Mouse (Mus musculus): ENCODE results near the gene Ackr1. TPM values are rescaled to one million over a fixed set of nuclear protein-coding genes. Genes with fewer than 3 reads are reported as not detected.

The Ackr1 gene
- 2.3 and 2.4 TPM in 2 replicates for polyA plus RNA-seq (2016; fragmentation: Nextera tagmentation; extraction: Ambion mirVana)

- Histone ChIP-seq H3K27me3 (ENCODE audit: insufficient read depth, poor library complexity, severe bottlenecking) (no peaks in the 10 kb centered on the region), H3K4me1 (replicated peaks) (peaks cover 15% of the 10 kb centered on the region), H3K9me3 (no peaks in the 10 kb centered on the region), H3K4me3 (no peak within 1 kb of the TSS), H3K36me3 (peaks cover 10% of the 10 kb centered on the region; the same call in 1 of the 2 replicates), H3K27ac (peak within 1 kb of the TSS; percentile 29; the same call in 1 of the 2 replicates)
- no peak for DNase-seq (ENCODE audit: low spot score)
- WGBS: 76% methylated on average over 9 of the region's 9 CpGs
Observed at GRCm38 (mm10) chr1:173333312-173334253, at the start of gene Ackr1. Gene Ackr1 (minus strand): TSS chr1:173333750.

GRCm38 (mm10) chr1:173381436-173381835 is 47.9 kb upstream of the Ackr1 start:
- Histone ChIP-seq H3K27ac (no peak overlapping the region), H3K4me3 (no peak overlapping the region), H3K36me3 (no peaks in the 10 kb centered on the region), H3K27me3 (ENCODE audit: insufficient read depth, poor library complexity, severe bottlenecking) (no peaks in the 10 kb centered on the region), H3K9me3 (no peaks in the 10 kb centered on the region), H3K4me1 (replicated peaks) (no peaks in the 10 kb centered on the region)
- 94% methylated on average over 6 of the region's 6 CpGs for WGBS
- DNase-seq (ENCODE audit: low spot score): no peak

- no peaks in the 10 kb centered on the region for H3K36me3 ChIP-seq
- 37% methylated on average over 13 of the region's 13 CpGs for WGBS
- DNase-seq (ENCODE audit: low spot score): peak; percentile 58
- H3K4me1 ChIP-seq (replicated peaks): no peaks in the 10 kb centered on the region
- H3K9me3 ChIP-seq: no peaks in the 10 kb centered on the region
- H3K4me3 ChIP-seq: no peak overlapping the region
- no peaks in the 10 kb centered on the region for H3K27me3 ChIP-seq (ENCODE audit: insufficient read depth, poor library complexity, severe bottlenecking)
- H3K27ac ChIP-seq: no peak overlapping the region
Observed at GRCm38 (mm10) chr1:173377380-173378112, 44.0 kb upstream of the Ackr1 start.

GRCm38 (mm10) chr1:173374020-173374419 is 40.5 kb upstream of the Ackr1 start:
- 84% methylated on average over 7 of the region's 7 CpGs for WGBS
- H3K4me1 ChIP-seq (replicated peaks): 0 out of 2 replicates have a peak, but pooled peaks cover 2% of the 10 kb centered on the region
- no peaks in the 10 kb centered on the region for H3K36me3 ChIP-seq

GRCm38 (mm10) chr1:173371586-173371985 is 38.0 kb upstream of the Ackr1 start:
- Histone ChIP-seq H3K9me3 (no peaks in the 10 kb centered on the region), H3K4me1 (replicated peaks) (peaks cover 20% of the 10 kb centered on the region), H3K27me3 (ENCODE audit: insufficient read depth, poor library complexity, severe bottlenecking) (peaks cover 11% of the 10 kb centered on the region; the same call in 1 of the 2 replicates), H3K4me3 (no peak overlapping the region), H3K27ac (no peak overlapping the region), H3K36me3 (no peaks in the 10 kb centered on the region)
- 84% methylated on average over 6 of the region's 6 CpGs for WGBS
- DNase-seq (ENCODE audit: low spot score): no peak

More at GRCm38 (mm10) chr1:173374020-173374419, 40.5 kb upstream of the Ackr1 start:
- Histone ChIP-seq H3K9me3 (no peaks in the 10 kb centered on the region), H3K27ac (no peak overlapping the region), H3K4me3 (no peak overlapping the region), H3K27me3 (ENCODE audit: insufficient read depth, poor library complexity, severe bottlenecking) (no peaks in the 10 kb centered on the region; the same call in 1 of the 2 replicates)
- no peak for DNase-seq (ENCODE audit: low spot score)

GRCm38 (mm10) chr1:173370456-173370855 is 36.9 kb upstream of the Ackr1 start:
- H3K4me1 ChIP-seq (replicated peaks): peaks cover 31% of the 10 kb centered on the region
- no peak for DNase-seq (ENCODE audit: low spot score)
- H3K4me3 ChIP-seq: no peak overlapping the region
- H3K9me3 ChIP-seq: no peaks in the 10 kb centered on the region
- H3K27ac ChIP-seq: no peak overlapping the region
- H3K36me3 ChIP-seq: no peaks in the 10 kb centered on the region
- H3K27me3 ChIP-seq (ENCODE audit: insufficient read depth, poor library complexity, severe bottlenecking): peaks cover 21% of the 10 kb centered on the region
- WGBS: 66% methylated on average over 6 of the region's 6 CpGs

- no peaks in the 10 kb centered on the region for H3K36me3 ChIP-seq
- no peak overlapping the region for H3K4me3 ChIP-seq
- H3K9me3 ChIP-seq: no peaks in the 10 kb centered on the region
- H3K27ac ChIP-seq: no peak overlapping the region
- peaks cover 24% of the 10 kb centered on the region for H3K27me3 ChIP-seq (ENCODE audit: insufficient read depth, poor library complexity, severe bottlenecking)
- 66% methylated on average over 2 of the region's 2 CpGs for WGBS
- DNase-seq (ENCODE audit: low spot score): no peak
- peaks cover 33% of the 10 kb centered on the region for H3K4me1 ChIP-seq (replicated peaks)
Observed at GRCm38 (mm10) chr1:173369611-173370010, 36.1 kb upstream of the Ackr1 start.

- Histone ChIP-seq H3K27me3 (ENCODE audit: insufficient read depth, poor library complexity, severe bottlenecking) (peaks cover 24% of the 10 kb centered on the region), H3K36me3 (no peaks in the 10 kb centered on the region), H3K27ac (peak within 1 kb of the TSS; percentile 91), H3K4me3 (peak within 1 kb of the TSS; percentile 83), H3K4me1 (replicated peaks) (peaks cover 33% of the 10 kb centered on the region), H3K9me3 (no peaks in the 10 kb centered on the region)
- peak; percentile 73 for DNase-seq (ENCODE audit: low spot score)
- WGBS: under 1% methylated on average over 46 of the region's 46 CpGs
Observed at GRCm38 (mm10) chr1:173367356-173368046, 34.0 kb upstream of the Ackr1 start, which contains the start of gene Cadm3. Gene Cadm3 (minus strand): TSS chr1:173367695.

- Histone ChIP-seq H3K4me3 (peak overlapping the region; percentile 83), H3K9me3 (no peaks in the 10 kb centered on the region), H3K36me3 (no peaks in the 10 kb centered on the region), H3K27ac (peak overlapping the region; percentile 91), H3K4me1 (replicated peaks) (peaks cover 33% of the 10 kb centered on the region), H3K27me3 (ENCODE audit: insufficient read depth, poor library complexity, severe bottlenecking) (peaks cover 24% of the 10 kb centered on the region)
- peak; percentile 51 for DNase-seq (ENCODE audit: low spot score)
- 0% methylated on average over 31 of the region's 31 CpGs for WGBS
Observed at GRCm38 (mm10) chr1:173366701-173367355, 33.3 kb upstream of the Ackr1 start.

GRCm38 (mm10) chr1:173365970-173366409 is 32.4 kb upstream of the Ackr1 start:
- peak overlapping the region; percentile 29; the same call in 1 of the 2 replicates for H3K27ac ChIP-seq
- no peaks in the 10 kb centered on the region for H3K36me3 ChIP-seq
- WGBS: 2% methylated on average over 13 of the region's 13 CpGs
- H3K9me3 ChIP-seq: no peaks in the 10 kb centered on the region
- DNase-seq (ENCODE audit: low spot score): no peak
- H3K4me1 ChIP-seq (replicated peaks): peaks cover 33% of the 10 kb centered on the region
- H3K4me3 ChIP-seq: peak overlapping the region; percentile 83
- peaks cover 24% of the 10 kb centered on the region for H3K27me3 ChIP-seq (ENCODE audit: insufficient read depth, poor library complexity, severe bottlenecking)

- 88% methylated on average over 4 of the region's 4 CpGs for WGBS
Observed at GRCm38 (mm10) chr1:173364125-173364800, 30.7 kb upstream of the Ackr1 start.

More at GRCm38 (mm10) chr1:173364125-173364800, 30.7 kb upstream of the Ackr1 start:
- Histone ChIP-seq H3K36me3 (no peaks in the 10 kb centered on the region), H3K4me3 (no peak overlapping the region), H3K27ac (no peak overlapping the region), H3K9me3 (no peaks in the 10 kb centered on the region), H3K4me1 (replicated peaks) (peaks cover 31% of the 10 kb centered on the region), H3K27me3 (ENCODE audit: insufficient read depth, poor library complexity, severe bottlenecking) (peaks cover 24% of the 10 kb centered on the region)
- no peak for DNase-seq (ENCODE audit: low spot score)
